Mouse (Mus musculus): ENCODE results near the gene Rufy2.

GRCm38 (mm10) chr10:62984495-62984894 lies 4.5 kb downstream of the Rufy2 start:
- no peak for TF ChIP-seq POLR2A (IDR thresholded peaks at IDR 0.05; ENCODE audit: borderline replicate concordance, control insufficient read depth, low read depth, low read length)
- TF ChIP-seq CTCF (IDR thresholded peaks at IDR 0.05; ENCODE audit: control insufficient read depth, insufficient read depth, low read length) = no peak

Data from bone marrow, adult 2 months (tissue).